In genomic region chr6:22280217-22280861, GRCm38 (mm10) we compare ENCODE assay signal across 8 mouse cellular contexts. TPM values are rescaled to one million over a fixed set of nuclear protein-coding genes. Genes with fewer than 3 reads are reported as not detected.
DNase-seq lines count a peak whose midpoint lies in the region; ATAC-seq and TF ChIP-seq lines count a peak whose summit lies in the region.

No protein-coding gene starts in this region.

- no peak for TF ChIP-seq POLR2A in lung, adult 2 months (IDR thresholded peaks at IDR 0.05; ENCODE audit: borderline replicate concordance, extremely low read depth, low read depth, low read length)

- peak; percentile 53 for DNase-seq in intestine, embryonic 14.5 days (ENCODE audit: low spot score)
- DNase-seq in kidney, postnatal 36 days = peak; percentile 30 to 37
- peak; percentile 11 for DNase-seq in lung, adult 2 months
- DNase-seq in embryo, embryonic 9.5 days (ENCODE audit: extremely low spot score) = no peak

- ATAC-seq in intestine, embryonic 14.5 days (replicated peaks; ENCODE audit: low FRiP score, low TSS enrichment, low read depth) = no peak
- ATAC-seq in intestine, postnatal 0 days = no peak
- ATAC-seq in granulocyte monocyte progenitor cell, adult 5-6 weeks (replicated peaks; ENCODE audit: poor library complexity, severe bottlenecking) = peak; percentile 91
- peak; percentile 53; the same call in 1 of the 2 replicates for ATAC-seq in stomach, embryonic 15.5 days (ENCODE audit: insufficient read depth, low FRiP score, low read depth)

- 0 out of 2 replicates have a peak overlapping the region, but pooled peaks have one; percentile 1 for H3K4me2 ChIP-seq in intestine, embryonic 14.5 days (ENCODE audit: low read length)
- H3K4me2 ChIP-seq in intestine, postnatal 0 days (replicated peaks; ENCODE audit: low read depth) = no peak overlapping the region
- peak overlapping the region; percentile 31; the same call in 1 of the 2 replicates for H3K4me2 ChIP-seq in stomach, embryonic 15.5 days

- H3K4me1 ChIP-seq in intestine, embryonic 14.5 days (replicated peaks; ENCODE audit: control insufficient read depth, insufficient read depth, low read length) = no peaks in the 10 kb centered on the region
- H3K4me1 ChIP-seq in intestine, postnatal 0 days (replicated peaks; ENCODE audit: control insufficient read depth, insufficient read depth, low read length) = no peaks in the 10 kb centered on the region
- peaks cover 2% of the 10 kb centered on the region; the same call in 1 of the 2 replicates for H3K4me1 ChIP-seq in brown adipose tissue, adult 24 weeks (ENCODE audit: control insufficient read depth, insufficient read depth, insufficient read length, low read length)
- H3K4me1 ChIP-seq in lung, adult 2 months (ENCODE audit: control insufficient read depth, insufficient read depth, low read length) = no peaks in the 10 kb centered on the region; the same call in 1 of the 2 replicates
- H3K4me1 ChIP-seq in stomach, embryonic 15.5 days = peaks cover 7% of the 10 kb centered on the region; the same call in 1 of the 2 replicates

- H3K27me3 ChIP-seq in intestine, embryonic 14.5 days (replicated peaks; ENCODE audit: control insufficient read depth, insufficient read depth, low read length) = no peaks in the 10 kb centered on the region
- no peaks in the 10 kb centered on the region for H3K27me3 ChIP-seq in intestine, postnatal 0 days (replicated peaks; ENCODE audit: control insufficient read depth, insufficient read depth, low read length)
- H3K27me3 ChIP-seq in stomach, embryonic 15.5 days (replicated peaks) = no peaks in the 10 kb centered on the region

- no peak overlapping the region for H3K27ac ChIP-seq in intestine, embryonic 14.5 days (ENCODE audit: low read depth)
- H3K27ac ChIP-seq in intestine, postnatal 0 days (ENCODE audit: low read depth, low read length) = no peak overlapping the region
- no peak overlapping the region for H3K27ac ChIP-seq in brown adipose tissue, adult 24 weeks (replicated peaks; ENCODE audit: low read depth, low read length)
- peak overlapping the region; percentile 63 for H3K27ac ChIP-seq in stomach, embryonic 15.5 days

- H3K4me3 ChIP-seq in intestine, embryonic 14.5 days (ENCODE audit: low read depth, low read length) = no peak overlapping the region
- H3K4me3 ChIP-seq in intestine, postnatal 0 days (ENCODE audit: low read depth, low read length) = no peak overlapping the region
- peak overlapping the region; percentile 2; the same call in 1 of the 2 replicates for H3K4me3 ChIP-seq in brown adipose tissue, adult 24 weeks (ENCODE audit: insufficient read depth, low read depth, low read length)
- H3K4me3 ChIP-seq in lung, adult 2 months (replicated peaks; ENCODE audit: extremely low read depth, low read depth, low read length) = no peak overlapping the region
- H3K4me3 ChIP-seq in stomach, embryonic 15.5 days (replicated peaks) = no peak overlapping the region

- WGBS in intestine, embryonic 14.5 days = 58% methylated on average over 14 of the region's 14 CpGs
- WGBS in intestine, postnatal 0 days = 47% methylated on average over 14 of the region's 14 CpGs
- 43% methylated on average over 14 of the region's 14 CpGs for WGBS in lung, adult 2 months
- WGBS in stomach, embryonic 15.5 days = 44% methylated on average over 14 of the region's 14 CpGs

- H3K36me3 ChIP-seq in intestine, embryonic 14.5 days (ENCODE audit: control insufficient read depth, insufficient read depth, low read length) = no peaks in the 10 kb centered on the region
- no peaks in the 10 kb centered on the region for H3K36me3 ChIP-seq in intestine, postnatal 0 days (ENCODE audit: control insufficient read depth, insufficient read depth)
- no peaks in the 10 kb centered on the region for H3K36me3 ChIP-seq in stomach, embryonic 15.5 days

- no peak for TF ChIP-seq CTCF in intestine, postnatal 0 days (IDR thresholded peaks at IDR 0.05; ENCODE audit: low read depth)
- TF ChIP-seq CTCF in lung, adult 2 months (IDR thresholded peaks at IDR 0.05; ENCODE audit: insufficient read depth, low read length) = no peak

- no peak overlapping the region for H3K9ac ChIP-seq in intestine, embryonic 14.5 days (ENCODE audit: low read length)
- H3K9ac ChIP-seq in intestine, postnatal 0 days (ENCODE audit: low read depth, low read length) = no peak overlapping the region
- no peak overlapping the region for H3K9ac ChIP-seq in stomach, embryonic 15.5 days

- no peaks in the 10 kb centered on the region for H3K9me3 ChIP-seq in intestine, embryonic 14.5 days (ENCODE audit: control insufficient read depth, low read length)
- H3K9me3 ChIP-seq in intestine, postnatal 0 days (ENCODE audit: control insufficient read depth) = no peaks in the 10 kb centered on the region
- H3K9me3 ChIP-seq in stomach, embryonic 15.5 days = no peaks in the 10 kb centered on the region

RNA-seq across cellular contexts. Expression of gene Wnt16, which starts 7.7 kb away (rescaled TPM):
- polyA plus RNA-seq in intestine, embryonic 14.5 days (2014; fragmentation: Nextera tagmentation; extraction: Ambion mirVana) = 0.69 and 0.79 TPM in 2 replicates
- 0.07 and 0.08 TPM in 2 replicates for polyA plus RNA-seq in intestine, postnatal 0 days (2015; fragmentation: Nextera tagmentation; extraction: Ambion mirVana)
- polyA plus RNA-seq in brown adipose tissue, adult 24 weeks (2012; ENCODE audit: insufficient read depth, insufficient read length, missing spikeins) = not detected in 2 replicates
- not detected in 2 replicates for total RNA-seq in granulocyte monocyte progenitor cell, adult 5-6 weeks (2014; fragmentation: Nextera tagmentation)
- total RNA-seq in granulocyte monocyte progenitor cell, adult 5-6 weeks (2017) = not detected in 2 replicates
- polyA plus RNA-seq in lung, adult 2 months (2012; rRNA removed) = 0.19 and 0.54 TPM in 2 replicates
- polyA plus RNA-seq in stomach, embryonic 15.5 days (2015; fragmentation: Nextera tagmentation; extraction: Ambion mirVana) = 2.1 and 2.2 TPM in 2 replicates

Comparison
In these comparisons a context has a peak if more than half of its experiments do, and no peak if none do; other contexts are left out.
1. ATAC-seq: peak in granulocyte monocyte progenitor cell, adult 5-6 weeks (single experiment) and stomach, embryonic 15.5 days (single experiment); none in intestine, embryonic 14.5 days (single experiment) and intestine, postnatal 0 days (single experiment).